ENCODE assay signal across 8 mouse cellular contexts in the genomic region with DNA sequence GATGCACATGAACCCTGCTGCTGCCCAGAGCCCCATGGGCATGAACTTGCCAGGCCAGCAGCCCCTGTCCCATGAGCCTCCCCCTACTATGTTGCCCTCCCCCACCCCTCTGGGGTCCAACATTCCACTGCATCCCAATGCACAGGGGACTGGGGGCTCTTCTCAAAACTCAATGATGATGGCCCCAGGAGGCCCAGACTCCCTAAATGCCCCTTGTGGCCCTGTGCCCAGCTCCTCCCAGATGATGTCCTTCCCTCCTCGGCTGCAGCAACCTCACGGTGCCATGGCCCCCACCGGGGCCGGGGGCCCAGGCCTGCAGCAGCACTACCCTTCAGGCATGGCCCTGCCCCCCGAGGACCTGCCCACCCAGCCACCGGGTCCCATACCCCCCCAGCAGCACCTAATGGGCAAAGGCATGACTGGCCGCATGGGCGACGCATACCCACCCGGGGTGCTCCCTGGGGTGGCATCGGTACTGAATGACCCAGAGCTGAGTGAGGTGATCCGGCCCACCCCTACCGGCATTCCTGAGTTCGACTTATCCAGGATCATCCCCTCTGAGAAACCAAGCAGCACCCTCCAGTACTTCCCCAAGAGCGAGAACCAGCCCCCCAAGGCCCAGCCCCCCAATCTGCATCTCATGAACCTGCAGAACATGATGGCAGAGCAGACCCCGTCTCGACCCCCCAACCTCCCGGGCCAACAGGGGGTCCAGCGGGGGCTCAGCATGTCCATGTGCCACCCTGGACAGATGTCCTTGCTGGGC. TPM values are rescaled to one million over a fixed set of nuclear protein-coding genes. Genes with fewer than 3 reads are reported as not detected.
DNase-seq lines count a peak whose midpoint lies in the region; ATAC-seq and TF ChIP-seq lines count a peak whose summit lies in the region.

No protein-coding gene starts in this region.

- no peak for DNase-seq in hindbrain, embryonic 10.5 days (ENCODE audit: low spot score)
- no peak for DNase-seq in hindbrain, embryonic 11.5 days (ENCODE audit: low spot score)
- DNase-seq in cerebellum, adult 2 months = peak; percentile 29 to 38
- DNase-seq in forebrain, embryonic 14.5 days (ENCODE audit: low spot score) = no peak
- no peak for DNase-seq in limb, embryonic 11.5 days (ENCODE audit: low spot score)
- DNase-seq in Muller cell, postnatal 12 days (ENCODE audit: inconsistent ontology term) = no peak
- DNase-seq in layer of hippocampus, postnatal 10 days (ENCODE audit: low spot score in 2 of 2) = no peak

- H3K4me3 ChIP-seq in hindbrain, embryonic 10.5 days = peak overlapping the region; percentile 53; the same call in 1 of the 2 replicates
- no peak overlapping the region for H3K4me3 ChIP-seq in hindbrain, embryonic 11.5 days (ENCODE audit: low read depth, low read length)
- H3K4me3 ChIP-seq in cerebellum, adult 2 months (replicated peaks; ENCODE audit: insufficient read depth, low read depth, low read length) = no peak overlapping the region
- H3K4me3 ChIP-seq in forebrain, embryonic 14.5 days (ENCODE audit: low read depth, low read length) = no peak overlapping the region
- no peak overlapping the region for H3K4me3 ChIP-seq in limb, embryonic 11.5 days (ENCODE audit: low read depth, low read length)
- H3K4me3 ChIP-seq in stomach, embryonic 15.5 days (replicated peaks) = no peak overlapping the region

- H3K9ac ChIP-seq in hindbrain, embryonic 11.5 days (ENCODE audit: low read depth, low read length) = no peak overlapping the region
- H3K9ac ChIP-seq in forebrain, embryonic 14.5 days (ENCODE audit: low read length) = no peak overlapping the region
- H3K9ac ChIP-seq in limb, embryonic 11.5 days (ENCODE audit: low read length) = no peak overlapping the region
- no peak overlapping the region for H3K9ac ChIP-seq in stomach, embryonic 15.5 days

- H3K36me3 ChIP-seq in hindbrain, embryonic 10.5 days = peaks cover 48% of the 10 kb centered on the region
- 0 out of 2 replicates have a peak, but pooled peaks cover 2% of the 10 kb centered on the region for H3K36me3 ChIP-seq in hindbrain, embryonic 11.5 days (ENCODE audit: control insufficient read depth, insufficient read depth, low read length)
- H3K36me3 ChIP-seq in forebrain, embryonic 14.5 days (ENCODE audit: control insufficient read depth, insufficient read depth, low read length) = peaks cover 53% of the 10 kb centered on the region
- H3K36me3 ChIP-seq in limb, embryonic 11.5 days (ENCODE audit: control insufficient read depth, insufficient read depth, low read length) = peaks cover 20% of the 10 kb centered on the region
- peaks cover 34% of the 10 kb centered on the region for H3K36me3 ChIP-seq in stomach, embryonic 15.5 days

- H3K27ac ChIP-seq in hindbrain, embryonic 10.5 days = peak overlapping the region; percentile 78; the same call in 1 of the 2 replicates
- no peak overlapping the region for H3K27ac ChIP-seq in hindbrain, embryonic 11.5 days (ENCODE audit: low read depth, low read length)
- 0 out of 2 replicates have a peak overlapping the region, but pooled peaks have one; percentile 8 for H3K27ac ChIP-seq in cerebellum, adult 2 months (ENCODE audit: insufficient read depth, low read length)
- no peak overlapping the region; the same call in 1 of the 2 replicates for H3K27ac ChIP-seq in forebrain, embryonic 14.5 days (ENCODE audit: low read depth, low read length)
- H3K27ac ChIP-seq in limb, embryonic 11.5 days (replicated peaks; ENCODE audit: low read depth, low read length) = 0 out of 2 replicates have a peak overlapping the region, but pooled peaks have one; percentile 1
- peak overlapping the region; percentile 42; the same call in 1 of the 2 replicates for H3K27ac ChIP-seq in stomach, embryonic 15.5 days

- no peak for TF ChIP-seq POLR2A in cerebellum, adult 2 months (IDR thresholded peaks at IDR 0.05; ENCODE audit: borderline replicate concordance, insufficient read depth, low read length)

- no peaks in the 10 kb centered on the region for H3K9me3 ChIP-seq in hindbrain, embryonic 10.5 days
- no peaks in the 10 kb centered on the region for H3K9me3 ChIP-seq in hindbrain, embryonic 11.5 days (ENCODE audit: control insufficient read depth, low read length)
- H3K9me3 ChIP-seq in forebrain, embryonic 14.5 days (replicated peaks; ENCODE audit: control insufficient read depth, low read length) = no peaks in the 10 kb centered on the region
- H3K9me3 ChIP-seq in limb, embryonic 11.5 days (ENCODE audit: control insufficient read depth, low read length) = no peaks in the 10 kb centered on the region
- no peaks in the 10 kb centered on the region for H3K9me3 ChIP-seq in stomach, embryonic 15.5 days

- WGBS in hindbrain, embryonic 10.5 days = 83% methylated on average over 19 of the region's 19 CpGs
- 85% methylated on average over 18 of the region's 19 CpGs for WGBS in hindbrain, embryonic 11.5 days
- WGBS in cerebellum, adult 2 months = 37% methylated on average over 19 of the region's 19 CpGs
- 82% methylated on average over 19 of the region's 19 CpGs for WGBS in forebrain, embryonic 14.5 days
- WGBS in limb, embryonic 11.5 days = 87% methylated on average over 19 of the region's 19 CpGs
- WGBS in stomach, embryonic 15.5 days = 80% methylated on average over 19 of the region's 19 CpGs

- TF ChIP-seq CTCF in cerebellum, adult 2 months (IDR thresholded peaks at IDR 0.05; ENCODE audit: borderline replicate concordance, insufficient read depth, low read depth, low read length) = no peak

- ATAC-seq in hindbrain, embryonic 11.5 days (ENCODE audit: low FRiP score) = no peak
- 0 out of 2 replicates have a peak, but pooled peaks have one; percentile 11 for ATAC-seq in forebrain, embryonic 14.5 days
- no peak for ATAC-seq in limb, embryonic 11.5 days (ENCODE audit: insufficient number of reproducible peaks, low FRiP score, low TSS enrichment, low read depth)
- no peak for ATAC-seq in stomach, embryonic 15.5 days (ENCODE audit: insufficient read depth, low FRiP score, low read depth)

- peaks cover 43% of the 10 kb centered on the region for H3K4me1 ChIP-seq in hindbrain, embryonic 10.5 days (replicated peaks)
- H3K4me1 ChIP-seq in hindbrain, embryonic 11.5 days (replicated peaks; ENCODE audit: control insufficient read depth, insufficient read depth, low read length) = 0 out of 2 replicates have a peak, but pooled peaks cover 3% of the 10 kb centered on the region
- H3K4me1 ChIP-seq in cerebellum, adult 2 months (ENCODE audit: control insufficient read depth, insufficient read depth, low read length) = peaks cover 39% of the 10 kb centered on the region
- peaks cover 14% of the 10 kb centered on the region for H3K4me1 ChIP-seq in forebrain, embryonic 14.5 days (ENCODE audit: control insufficient read depth, insufficient read depth, low read length)
- peaks cover 11% of the 10 kb centered on the region; the same call in 1 of the 2 replicates for H3K4me1 ChIP-seq in limb, embryonic 11.5 days (ENCODE audit: control insufficient read depth, insufficient read depth, low read length)
- H3K4me1 ChIP-seq in stomach, embryonic 15.5 days = peaks cover 36% of the 10 kb centered on the region

- peaks cover 17% of the 10 kb centered on the region for H3K27me3 ChIP-seq in hindbrain, embryonic 10.5 days (ENCODE audit: insufficient read depth, poor library complexity, severe bottlenecking)
- H3K27me3 ChIP-seq in hindbrain, embryonic 11.5 days (ENCODE audit: control insufficient read depth, insufficient read depth, low read length) = no peaks in the 10 kb centered on the region
- H3K27me3 ChIP-seq in cerebellum, adult 2 months (ENCODE audit: control insufficient read depth, insufficient read depth, low read length) = no peaks in the 10 kb centered on the region
- no peaks in the 10 kb centered on the region for H3K27me3 ChIP-seq in forebrain, embryonic 14.5 days (replicated peaks; ENCODE audit: control insufficient read depth, insufficient read depth, low read length)
- H3K27me3 ChIP-seq in limb, embryonic 11.5 days (ENCODE audit: control insufficient read depth, insufficient read depth, low read length) = 0 out of 2 replicates have a peak, but pooled peaks cover 2% of the 10 kb centered on the region
- H3K27me3 ChIP-seq in stomach, embryonic 15.5 days (replicated peaks) = no peaks in the 10 kb centered on the region

- no peak overlapping the region for H3K4me2 ChIP-seq in hindbrain, embryonic 11.5 days (replicated peaks; ENCODE audit: low read depth, low read length)
- peak overlapping the region; percentile 45 for H3K4me2 ChIP-seq in forebrain, embryonic 14.5 days (ENCODE audit: low read length)
- no peak overlapping the region for H3K4me2 ChIP-seq in limb, embryonic 11.5 days (ENCODE audit: low read depth, severe bottlenecking)
- H3K4me2 ChIP-seq in stomach, embryonic 15.5 days = peak overlapping the region; percentile 51

RNA-seq across cellular contexts. Expression of gene Bcl9l, which starts 26.3 kb away (rescaled TPM):
- 4.6 and 7.3 TPM in 2 replicates for polyA plus RNA-seq in hindbrain, embryonic 10.5 days (2016; fragmentation: Nextera tagmentation; extraction: Ambion mirVana)
- polyA plus RNA-seq in hindbrain, embryonic 11.5 days (2014; fragmentation: Nextera tagmentation; extraction: Ambion mirVana) = 8.6 and 10.1 TPM in 2 replicates
- 22.0 and 22.3 TPM in 2 replicates for polyA plus RNA-seq in cerebellum, adult 2 months (2012; rRNA removed)
- polyA plus RNA-seq in forebrain, embryonic 14.5 days (2014; fragmentation: Nextera tagmentation; extraction: Ambion mirVana) = 9.9 and 13.4 TPM in 2 replicates
- polyA plus RNA-seq in limb, embryonic 11.5 days (2014; fragmentation: Nextera tagmentation; extraction: Ambion mirVana) = 11.6 and 12.3 TPM in 2 replicates
- 12.0 and 12.1 TPM in 2 replicates for polyA plus RNA-seq in stomach, embryonic 15.5 days (2015; fragmentation: Nextera tagmentation; extraction: Ambion mirVana)
- 10 to 100 TPM; 91.2 to 97.7 TPM for total RNA-seq in layer of hippocampus, postnatal 10 days (2021)

RNA-seq across cellular contexts. Expression of gene Cxcr5, which starts 52.8 kb away (rescaled TPM):
- polyA plus RNA-seq in hindbrain, embryonic 10.5 days (2016; fragmentation: Nextera tagmentation; extraction: Ambion mirVana) = not detected in 2 replicates
- 0.11 and 0.48 TPM in 2 replicates for polyA plus RNA-seq in hindbrain, embryonic 11.5 days (2014; fragmentation: Nextera tagmentation; extraction: Ambion mirVana)
- polyA plus RNA-seq in cerebellum, adult 2 months (2012; rRNA removed) = 0.08 and 0.20 TPM in 2 replicates
- polyA plus RNA-seq in forebrain, embryonic 14.5 days (2014; fragmentation: Nextera tagmentation; extraction: Ambion mirVana) = 0.07 TPM in 1 of 2 replicates, not detected in the other
- 0.05 TPM in 1 of 2 replicates, not detected in the other for polyA plus RNA-seq in limb, embryonic 11.5 days (2014; fragmentation: Nextera tagmentation; extraction: Ambion mirVana)
- 0.54 and 0.62 TPM in 2 replicates for polyA plus RNA-seq in stomach, embryonic 15.5 days (2015; fragmentation: Nextera tagmentation; extraction: Ambion mirVana)
- not detected for total RNA-seq in layer of hippocampus, postnatal 10 days (2021)

RNA-seq across cellular contexts. Expression of gene Upk2, which starts 54.1 kb away (rescaled TPM):
- 0.14 TPM in 1 of 2 replicates, not detected in the other for polyA plus RNA-seq in hindbrain, embryonic 10.5 days (2016; fragmentation: Nextera tagmentation; extraction: Ambion mirVana)
- 0.83 TPM in 1 of 2 replicates, not detected in the other for polyA plus RNA-seq in hindbrain, embryonic 11.5 days (2014; fragmentation: Nextera tagmentation; extraction: Ambion mirVana)
- 0.13 TPM in 1 of 2 replicates, not detected in the other for polyA plus RNA-seq in cerebellum, adult 2 months (2012; rRNA removed)
- not detected in 2 replicates for polyA plus RNA-seq in forebrain, embryonic 14.5 days (2014; fragmentation: Nextera tagmentation; extraction: Ambion mirVana)
- polyA plus RNA-seq in limb, embryonic 11.5 days (2014; fragmentation: Nextera tagmentation; extraction: Ambion mirVana) = 0.59 and 0.99 TPM in 2 replicates
- 18.2 and 26.2 TPM in 2 replicates for polyA plus RNA-seq in stomach, embryonic 15.5 days (2015; fragmentation: Nextera tagmentation; extraction: Ambion mirVana)
- not detected for total RNA-seq in layer of hippocampus, postnatal 10 days (2021)

Comparison
In these comparisons a context has a peak if more than half of its experiments do, and no peak if none do; other contexts are left out.
1. H3K27ac ChIP-seq: peak in hindbrain, embryonic 10.5 days (single experiment), cerebellum, adult 2 months (single experiment), limb, embryonic 11.5 days (single experiment) and stomach, embryonic 15.5 days (single experiment); none in hindbrain, embryonic 11.5 days (single experiment) and forebrain, embryonic 14.5 days (single experiment).
2. DNase-seq: peak in cerebellum, adult 2 months (2 of 2); none in hindbrain, embryonic 10.5 days (single experiment), hindbrain, embryonic 11.5 days (single experiment), forebrain, embryonic 14.5 days (single experiment), limb, embryonic 11.5 days (single experiment), Muller cell, postnatal 12 days (single experiment) and layer of hippocampus, postnatal 10 days (0 of 2).
3. H3K4me2 ChIP-seq: peak in forebrain, embryonic 14.5 days (single experiment) and stomach, embryonic 15.5 days (single experiment); none in hindbrain, embryonic 11.5 days (single experiment) and limb, embryonic 11.5 days (single experiment).